Mouse (Mus musculus) heart, embryonic 11.5 days (tissue): ENCODE measurements around the gene 1700025G04Rik. TPM values are rescaled to one million over a fixed set of nuclear protein-coding genes. Genes with fewer than 3 reads are reported as not detected.

Experiments
- ATAC-seq: fragments of 200-750 bp; cut with Nextera tagmentation; replicated peaks from 2 replicates; pipeline ENCODE4 v1.8.0; 2017; ENCODE audit warnings: moderate library complexity; ENCODE audit not compliant: insufficient number of reproducible peaks, low FRiP score, low TSS enrichment
- H3K27ac ChIP-seq: fragments of 300-500 bp; sonication (generic); 2 replicates; pipeline ENCODE4 v1.5.1; 2014; ENCODE audit warnings: mild to moderate bottlenecking, low read depth, low read length
- H3K27me3 ChIP-seq: fragments of 300-500 bp; sonication (generic); 2 replicates; pipeline ENCODE4 v1.6.1; 2014; ENCODE audit warnings: mild to moderate bottlenecking, low read length, mixed read lengths; ENCODE audit not compliant: control insufficient read depth, insufficient read depth
- H3K36me3 ChIP-seq: fragments of 300-500 bp; sonication (generic); 2 replicates; pipeline ENCODE4 v1.6.1; 2014; ENCODE audit warnings: mild to moderate bottlenecking, low read length, moderate library complexity, mixed read lengths; ENCODE audit not compliant: control insufficient read depth, insufficient read depth
- H3K4me1 ChIP-seq: fragments of 300-500 bp; sonication (generic); 2 replicates; pipeline ENCODE4 v1.6.1; 2014; ENCODE audit warnings: low read length; ENCODE audit not compliant: control insufficient read depth, insufficient read depth
- H3K4me2 ChIP-seq: fragments of 300-500 bp; sonication (generic); 2 replicates; pipeline ENCODE4 v1.6.1; 2014; ENCODE audit warnings: mild to moderate bottlenecking, moderate library complexity
- H3K4me3 ChIP-seq: fragments of 300-500 bp; sonication (generic); 2 replicates; pipeline ENCODE4 v1.5.1; 2014; ENCODE audit warnings: low read depth, low read length
- H3K9ac ChIP-seq: fragments of 300-500 bp; sonication (generic); 2 replicates; pipeline ENCODE4 v1.6.1; 2014; ENCODE audit warnings: mild to moderate bottlenecking, low read depth, low read length, moderate library complexity
- H3K9me3 ChIP-seq: fragments of 300-500 bp; sonication (generic); replicated peaks from 2 replicates; pipeline ENCODE4 v1.6.1; 2016; ENCODE audit warnings: low read length; ENCODE audit not compliant: control insufficient read depth
- WGBS: fragments of 180-500 bp; shearing (Covaris S2); extraction: QIAGEN DNeasy Blood & Tissue Kit; methylation state at CpG from one replicate; pipeline ENCODE4 v1.1.7; 2014; ENCODE audit not compliant: insufficient replicate concordance; 5-methylcytosine and 5-hydroxymethylcytosine counted together
- polyA plus RNA-seq: library from polyadenylated mRNA; unstranded; fragments of >200 nt; fragmentation: Nextera tagmentation; extraction: Ambion mirVana; gene quantifications from 2 replicates; pipeline ENCODE4 v1.2.1, GENCODE M21; 2014

1700025G04Rik gene
- polyA plus RNA-seq, 1 experiment from 2014 or later: 25.0 TPM

- no peak overlapping the region for H3K9ac ChIP-seq
- 81% methylated on average over 6 of the region's 6 CpGs for WGBS
- no peak for ATAC-seq
- H3K9me3 ChIP-seq: no peaks in the 10 kb centered on the region
- no peak overlapping the region for H3K4me2 ChIP-seq
- no peak overlapping the region for H3K4me3 ChIP-seq
- no peaks in the 10 kb centered on the region for H3K36me3 ChIP-seq
- H3K4me1 ChIP-seq: peaks cover 6% of the 10 kb centered on the region; the same call in 1 of the 2 replicates
- H3K27ac ChIP-seq: no peak overlapping the region
- no peaks in the 10 kb centered on the region for H3K27me3 ChIP-seq
Observed at GRCm38 (mm10) chr1:152006529-152006928, 83.4 kb downstream of the 1700025G04Rik start.

DNA sequence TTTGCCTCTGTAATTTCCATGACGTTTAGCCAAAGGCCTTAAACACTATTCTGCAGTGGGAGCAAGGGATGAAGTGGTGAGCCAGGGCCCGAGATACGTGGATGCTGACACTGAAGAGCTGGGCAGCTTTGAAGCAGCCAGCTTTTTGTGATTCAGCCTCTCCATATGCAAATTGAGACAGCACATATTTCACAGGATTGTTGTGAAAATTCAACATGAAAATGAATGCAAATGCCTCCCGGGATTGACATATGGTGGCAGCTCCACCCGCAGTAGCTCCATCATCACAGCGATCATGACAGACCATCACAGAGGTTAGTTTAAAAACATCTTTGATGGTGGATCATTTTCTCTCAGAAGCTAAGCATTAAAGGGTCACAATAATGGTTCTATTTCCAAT is 85.4 kb downstream of the 1700025G04Rik start:
- peaks cover 6% of the 10 kb centered on the region; the same call in 1 of the 2 replicates for H3K4me1 ChIP-seq
- no peak overlapping the region for H3K4me2 ChIP-seq
- H3K27ac ChIP-seq: no peak overlapping the region
- no peaks in the 10 kb centered on the region for H3K9me3 ChIP-seq
- no peak overlapping the region for H3K4me3 ChIP-seq
- H3K27me3 ChIP-seq: no peaks in the 10 kb centered on the region
- H3K36me3 ChIP-seq: no peaks in the 10 kb centered on the region
- WGBS: 89% methylated on average over 6 of the region's 6 CpGs
- no peak for ATAC-seq
- H3K9ac ChIP-seq: no peak overlapping the region

GRCm38 (mm10) chr1:152000461-152000860 is 89.5 kb downstream of the 1700025G04Rik start:
- H3K27me3 ChIP-seq: no peaks in the 10 kb centered on the region
- 90% methylated on average over 5 of the region's 5 CpGs for WGBS
- H3K9me3 ChIP-seq: no peaks in the 10 kb centered on the region
- H3K9ac ChIP-seq: no peak overlapping the region
- H3K4me2 ChIP-seq: no peak overlapping the region
- H3K4me3 ChIP-seq: no peak overlapping the region
- peaks cover 7% of the 10 kb centered on the region for H3K4me1 ChIP-seq
- no peaks in the 10 kb centered on the region for H3K36me3 ChIP-seq
- no peak for ATAC-seq
- H3K27ac ChIP-seq: no peak overlapping the region

DNA sequence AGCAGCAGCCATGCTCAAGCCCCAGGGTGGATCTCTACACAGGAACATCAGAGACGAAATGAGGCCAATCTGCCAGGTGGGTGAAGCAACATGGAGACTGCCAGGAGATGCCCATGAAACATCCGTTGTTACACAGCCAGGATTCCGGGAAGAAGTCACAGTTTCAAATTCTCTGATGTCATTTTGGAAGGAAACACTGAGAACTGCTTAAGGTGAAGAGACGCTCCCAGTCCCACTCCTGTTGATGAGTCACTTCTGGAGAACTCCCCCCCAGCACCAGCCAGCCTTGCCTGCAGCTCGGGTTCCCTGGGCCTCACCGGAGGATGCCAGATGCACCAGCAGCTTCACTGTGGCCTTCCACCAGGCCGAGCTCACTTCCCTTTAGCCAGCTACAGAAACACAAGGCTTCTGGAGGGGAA is 90.5 kb downstream of the 1700025G04Rik start:
- Histone ChIP-seq H3K9me3 (no peaks in the 10 kb centered on the region), H3K4me2 (no peak overlapping the region), H3K27ac (no peak overlapping the region), H3K27me3 (no peaks in the 10 kb centered on the region), H3K9ac (no peak overlapping the region), H3K4me3 (no peak overlapping the region), H3K36me3 (no peaks in the 10 kb centered on the region), H3K4me1 (peaks cover 7% of the 10 kb centered on the region)
- WGBS: 63% methylated on average over 7 of the region's 7 CpGs
- ATAC-seq: no peak

- ATAC-seq: no peak
- WGBS: 67% methylated on average over 8 of the region's 8 CpGs
- Histone ChIP-seq H3K27me3 (no peaks in the 10 kb centered on the region), H3K9me3 (no peaks in the 10 kb centered on the region), H3K36me3 (no peaks in the 10 kb centered on the region), H3K4me3 (no peak overlapping the region), H3K9ac (no peak overlapping the region), H3K4me2 (no peak overlapping the region), H3K4me1 (peaks cover 7% of the 10 kb centered on the region), H3K27ac (no peak overlapping the region)
Observed at GRCm38 (mm10) chr1:151998721-151999206, 91.2 kb downstream of the 1700025G04Rik start.

GRCm38 (mm10) chr1:151997591-151997990 is 92.3 kb downstream of the 1700025G04Rik start:
- Histone ChIP-seq H3K4me1 (peaks cover 7% of the 10 kb centered on the region), H3K27ac (no peak overlapping the region), H3K36me3 (no peaks in the 10 kb centered on the region), H3K4me3 (no peak overlapping the region), H3K27me3 (no peaks in the 10 kb centered on the region), H3K9me3 (no peaks in the 10 kb centered on the region), H3K4me2 (no peak overlapping the region), H3K9ac (no peak overlapping the region)
- no peak for ATAC-seq
- WGBS: 82% methylated on average over 7 of the region's 7 CpGs

GRCm38 (mm10) chr1:151995948-151996697 is 93.8 kb downstream of the 1700025G04Rik start:
- no peak overlapping the region for H3K9ac ChIP-seq
- H3K4me2 ChIP-seq: no peak overlapping the region
- H3K9me3 ChIP-seq: peaks cover 3% of the 10 kb centered on the region; the same call in 1 of the 2 replicates
- no peak overlapping the region for H3K4me3 ChIP-seq
- H3K27me3 ChIP-seq: no peaks in the 10 kb centered on the region
- H3K27ac ChIP-seq: no peak overlapping the region
- ATAC-seq: no peak
- H3K4me1 ChIP-seq: peaks cover 7% of the 10 kb centered on the region
- WGBS: 72% methylated on average over 10 of the region's 10 CpGs
- 0 out of 2 replicates have a peak, but pooled peaks cover 2% of the 10 kb centered on the region for H3K36me3 ChIP-seq

- Histone ChIP-seq H3K4me1 (peaks cover 7% of the 10 kb centered on the region), H3K27me3 (no peaks in the 10 kb centered on the region), H3K4me2 (no peak overlapping the region), H3K27ac (no peak overlapping the region), H3K9me3 (peaks cover 3% of the 10 kb centered on the region; the same call in 1 of the 2 replicates), H3K4me3 (no peak overlapping the region), H3K36me3 (0 out of 2 replicates have a peak, but pooled peaks cover 2% of the 10 kb centered on the region), H3K9ac (no peak overlapping the region)
- ATAC-seq: no peak
- 71% methylated on average over 6 of the region's 6 CpGs for WGBS
Observed at GRCm38 (mm10) chr1:151994271-151994670, 95.7 kb downstream of the 1700025G04Rik start.
